Mouse (Mus musculus): ENCODE measurements at regions not wholly inside any gene's neighbourhood (a gene's known extent, or its start where the extent isn't known, plus 50 kb on each side); places are given as distances from the start of the nearest gene placed in this dataset.

- ATAC-seq (replicated peaks; ENCODE audit: low FRiP score, poor library complexity, severe bottlenecking) = no peak
Measured at GRCm38 (mm10) chr11:19144506-19144905, 125.7 kb upstream of the Meis1 start.

- ATAC-seq (replicated peaks; ENCODE audit: low FRiP score, poor library complexity, severe bottlenecking) = no peak
Measured at GRCm38 (mm10) chr11:19145263-19145662, 126.5 kb upstream of the Meis1 start.

GRCm38 (mm10) chr11:19145991-19146390, 127.2 kb upstream of the Meis1 start:
- no peak for ATAC-seq (replicated peaks; ENCODE audit: low FRiP score, poor library complexity, severe bottlenecking)

GRCm38 (mm10) chr11:19151026-19151425, 132.2 kb upstream of the Meis1 start:
- no peak for ATAC-seq (replicated peaks; ENCODE audit: low FRiP score, poor library complexity, severe bottlenecking)

- no peak for ATAC-seq (replicated peaks; ENCODE audit: low FRiP score, poor library complexity, severe bottlenecking)
Measured at GRCm38 (mm10) chr11:19153714-19154113, 134.9 kb upstream of the Meis1 start.

GRCm38 (mm10) chr11:19154813-19155616, 136.2 kb upstream of the Meis1 start:
- no peak for ATAC-seq (replicated peaks; ENCODE audit: low FRiP score, poor library complexity, severe bottlenecking)

- ATAC-seq (replicated peaks; ENCODE audit: low FRiP score, poor library complexity, severe bottlenecking) = no peak
Measured at GRCm38 (mm10) chr11:19155617-19155983, 136.8 kb upstream of the Meis1 start.

- ATAC-seq (replicated peaks; ENCODE audit: low FRiP score, poor library complexity, severe bottlenecking) = no peak
Measured at GRCm38 (mm10) chr11:19160227-19160626, 141.4 kb upstream of the Meis1 start.

GRCm38 (mm10) chr11:19160669-19161068, 141.9 kb upstream of the Meis1 start:
- no peak for ATAC-seq (replicated peaks; ENCODE audit: low FRiP score, poor library complexity, severe bottlenecking)

GRCm38 (mm10) chr11:19170938-19171337, 152.2 kb upstream of the Meis1 start:
- no peak for ATAC-seq (replicated peaks; ENCODE audit: low FRiP score, poor library complexity, severe bottlenecking)

GRCm38 (mm10) chr11:19174305-19175017, 155.7 kb upstream of the Meis1 start:
- no peak for ATAC-seq (replicated peaks; ENCODE audit: low FRiP score, poor library complexity, severe bottlenecking)

GRCm38 (mm10) chr11:19179290-19179689, 160.5 kb upstream of the Meis1 start:
- no peak for ATAC-seq (replicated peaks; ENCODE audit: low FRiP score, poor library complexity, severe bottlenecking)

GRCm38 (mm10) chr11:19189778-19190177, 171.0 kb upstream of the Meis1 start:
- no peak for ATAC-seq (replicated peaks; ENCODE audit: low FRiP score, poor library complexity, severe bottlenecking)

- no peak for ATAC-seq (replicated peaks; ENCODE audit: low FRiP score, poor library complexity, severe bottlenecking)
Measured at GRCm38 (mm10) chr11:19194464-19194863, 175.7 kb upstream of the Meis1 start.

- no peak for ATAC-seq (replicated peaks; ENCODE audit: low FRiP score, poor library complexity, severe bottlenecking)
Measured at GRCm38 (mm10) chr11:19197790-19198189, 179.0 kb upstream of the Meis1 start.

GRCm38 (mm10) chr11:19202602-19203517, 184.1 kb upstream of the Meis1 start:
- no peak for ATAC-seq (replicated peaks; ENCODE audit: low FRiP score, poor library complexity, severe bottlenecking)

GRCm38 (mm10) chr11:19203518-19203900, 184.7 kb upstream of the Meis1 start:
- ATAC-seq (replicated peaks; ENCODE audit: low FRiP score, poor library complexity, severe bottlenecking) = no peak

GRCm38 (mm10) chr11:19203968-19204367, 185.2 kb upstream of the Meis1 start:
- ATAC-seq (replicated peaks; ENCODE audit: low FRiP score, poor library complexity, severe bottlenecking) = no peak

GRCm38 (mm10) chr11:19204521-19204920, 185.7 kb upstream of the Meis1 start:
- no peak for ATAC-seq (replicated peaks; ENCODE audit: low FRiP score, poor library complexity, severe bottlenecking)

- ATAC-seq (replicated peaks; ENCODE audit: low FRiP score, poor library complexity, severe bottlenecking) = no peak
Measured at GRCm38 (mm10) chr11:19205174-19205573, 186.4 kb upstream of the Meis1 start.

Data from erythroid progenitor cell, adult 5-6 weeks (primary cell).